Mouse (Mus musculus): ENCODE measurements around the gene Nme8. TPM values are rescaled to one million over a fixed set of nuclear protein-coding genes. Genes with fewer than 3 reads are reported as not detected.

Gene Nme8
- total and polyA plus RNA-seq, 2 experiments = not detected

- H3K36me3 ChIP-seq (ENCODE audit: control insufficient read depth, insufficient read depth, low read length) = no peaks in the 10 kb centered on the region
- no peak overlapping the region for H3K9ac ChIP-seq (ENCODE audit: low read depth, low read length)
- no peak overlapping the region for H3K4me3 ChIP-seq (ENCODE audit: insufficient read depth, low read depth, low read length)
- no peaks in the 10 kb centered on the region for H3K79me2 ChIP-seq (ENCODE audit: control insufficient read depth, insufficient read depth, low read length)
- no peak overlapping the region for H3K27ac ChIP-seq (replicated peaks; ENCODE audit: insufficient read depth, low read depth, low read length)
- no peaks in the 10 kb centered on the region for H3K4me1 ChIP-seq (ENCODE audit: control insufficient read depth, insufficient read depth, low read length)
- 79% methylated on average over 6 of the region's 6 CpGs for WGBS
- no peaks in the 10 kb centered on the region for H3K27me3 ChIP-seq (ENCODE audit: control insufficient read depth, insufficient read depth, low read length)
- no peak for TF ChIP-seq CTCF (IDR thresholded peaks at IDR 0.05; ENCODE audit: low read depth, low read length)
- TF ChIP-seq POLR2A (IDR thresholded peaks at IDR 0.05; ENCODE audit: extremely low read depth, insufficient read depth, low read length) = no peak
- no peak for DNase-seq (ENCODE audit: extremely low read depth, low read depth, low spot score)
Observed at GRCm38 (mm10) chr13:19690417-19690816, 7.2 kb downstream of the Nme8 start.

GRCm38 (mm10) chr13:19689971-19690370, 7.6 kb downstream of the Nme8 start:
- H3K79me2 ChIP-seq (ENCODE audit: control insufficient read depth, insufficient read depth, low read length) = no peaks in the 10 kb centered on the region
- no peak overlapping the region for H3K9ac ChIP-seq (ENCODE audit: low read depth, low read length)
- 52% methylated on average over 3 of the region's 3 CpGs for WGBS
- no peak overlapping the region for H3K27ac ChIP-seq (replicated peaks; ENCODE audit: insufficient read depth, low read depth, low read length)
- no peak for DNase-seq (ENCODE audit: extremely low read depth, low read depth, low spot score)
- no peaks in the 10 kb centered on the region for H3K27me3 ChIP-seq (ENCODE audit: control insufficient read depth, insufficient read depth, low read length)
- H3K4me3 ChIP-seq (ENCODE audit: insufficient read depth, low read depth, low read length) = no peak overlapping the region
- H3K4me1 ChIP-seq (ENCODE audit: control insufficient read depth, insufficient read depth, low read length) = no peaks in the 10 kb centered on the region
- TF ChIP-seq POLR2A (IDR thresholded peaks at IDR 0.05; ENCODE audit: extremely low read depth, insufficient read depth, low read length) (no peak), CTCF (IDR thresholded peaks at IDR 0.05; ENCODE audit: low read depth, low read length) (no peak)
- no peaks in the 10 kb centered on the region for H3K36me3 ChIP-seq (ENCODE audit: control insufficient read depth, insufficient read depth, low read length)

DNA sequence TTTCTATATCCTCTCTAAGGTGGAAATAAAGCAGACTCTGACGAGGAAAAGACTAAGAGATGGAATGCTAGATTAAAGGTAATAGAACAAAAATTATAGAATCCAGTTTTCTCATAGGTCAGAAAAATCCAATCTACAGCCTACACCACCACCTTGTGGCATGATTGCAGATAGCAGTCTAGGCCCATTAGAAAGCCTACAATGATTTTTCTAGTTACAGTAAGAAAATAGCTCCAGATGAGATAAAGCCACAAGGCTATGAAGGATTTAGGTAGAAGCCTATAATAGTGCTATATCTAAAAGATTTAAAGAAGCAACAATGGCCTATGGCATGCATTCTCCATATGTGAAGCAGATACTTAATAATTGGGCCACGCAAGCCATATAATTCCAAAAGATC, 13.6 kb downstream of the Nme8 start:
- TF ChIP-seq POLR2A (IDR thresholded peaks at IDR 0.05; ENCODE audit: extremely low read depth, insufficient read depth, low read length) (no peak), CTCF (IDR thresholded peaks at IDR 0.05; ENCODE audit: low read depth, low read length) (peak; percentile 43)
- no peak for DNase-seq (ENCODE audit: extremely low read depth, low read depth, low spot score)
- Histone ChIP-seq H3K4me3 (ENCODE audit: insufficient read depth, low read depth, low read length) (no peak overlapping the region), H3K27me3 (ENCODE audit: control insufficient read depth, insufficient read depth, low read length) (no peaks in the 10 kb centered on the region), H3K4me1 (ENCODE audit: control insufficient read depth, insufficient read depth, low read length) (no peaks in the 10 kb centered on the region), H3K79me2 (ENCODE audit: control insufficient read depth, insufficient read depth, low read length) (no peaks in the 10 kb centered on the region), H3K27ac (replicated peaks; ENCODE audit: insufficient read depth, low read depth, low read length) (no peak overlapping the region), H3K36me3 (ENCODE audit: control insufficient read depth, insufficient read depth, low read length) (no peaks in the 10 kb centered on the region), H3K9ac (ENCODE audit: low read depth, low read length) (no peak overlapping the region)
- 67% methylated on average over 2 of the region's 2 CpGs for WGBS

DNA sequence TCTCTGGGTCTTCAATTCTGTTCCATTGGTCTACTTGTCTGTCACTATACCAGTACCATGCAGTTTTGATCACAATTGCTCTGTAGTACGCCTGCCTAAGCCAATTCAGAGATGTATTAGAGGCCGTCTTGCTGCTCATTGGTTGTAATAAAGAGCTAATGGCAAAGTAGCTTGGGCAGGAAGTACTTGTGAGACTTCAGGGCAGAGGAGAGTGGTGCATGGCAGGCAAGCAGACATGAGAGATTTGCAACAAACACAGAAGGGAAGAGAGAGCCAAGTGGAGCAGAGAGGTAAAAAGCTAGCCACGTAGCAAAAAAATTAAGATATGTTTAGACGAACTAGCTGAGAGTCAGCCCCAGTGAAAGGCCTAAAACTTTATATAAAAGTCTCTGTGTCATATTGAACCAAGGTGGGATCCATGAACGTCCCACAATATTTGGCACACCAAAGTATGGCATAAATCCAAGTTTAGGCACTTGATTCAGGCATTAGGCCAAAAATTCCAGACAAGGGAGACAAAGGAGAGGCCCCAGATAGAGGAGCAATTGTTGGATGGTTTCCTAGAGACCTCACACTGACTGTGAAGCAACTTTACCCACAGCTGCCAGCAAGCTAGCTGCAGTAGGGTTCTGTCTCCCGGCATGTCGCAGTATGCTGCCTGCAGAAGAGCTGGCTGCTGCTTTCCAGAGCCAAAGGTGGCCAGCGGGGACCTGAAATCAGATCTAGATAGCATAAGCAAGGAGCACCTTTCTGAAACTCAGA, 14.5 kb downstream of the Nme8 start:
- TF ChIP-seq POLR2A (IDR thresholded peaks at IDR 0.05; ENCODE audit: extremely low read depth, insufficient read depth, low read length) (no peak), CTCF (IDR thresholded peaks at IDR 0.05; ENCODE audit: low read depth, low read length) (no peak)
- no peaks in the 10 kb centered on the region for H3K79me2 ChIP-seq (ENCODE audit: control insufficient read depth, insufficient read depth, low read length)
- H3K4me1 ChIP-seq (ENCODE audit: control insufficient read depth, insufficient read depth, low read length) = no peaks in the 10 kb centered on the region
- H3K4me3 ChIP-seq (ENCODE audit: insufficient read depth, low read depth, low read length) = no peak overlapping the region
- DNase-seq (ENCODE audit: extremely low read depth, low read depth, low spot score) = no peak
- H3K27me3 ChIP-seq (ENCODE audit: control insufficient read depth, insufficient read depth, low read length) = no peaks in the 10 kb centered on the region
- WGBS = 63% methylated on average over 8 of the region's 8 CpGs
- H3K36me3 ChIP-seq (ENCODE audit: control insufficient read depth, insufficient read depth, low read length) = no peaks in the 10 kb centered on the region
- no peak overlapping the region for H3K9ac ChIP-seq (ENCODE audit: low read depth, low read length)
- H3K27ac ChIP-seq (replicated peaks; ENCODE audit: insufficient read depth, low read depth, low read length) = no peak overlapping the region

- no peak overlapping the region for H3K9ac ChIP-seq (ENCODE audit: low read depth, low read length)
- no peak for TF ChIP-seq CTCF (IDR thresholded peaks at IDR 0.05; ENCODE audit: low read depth, low read length)
- TF ChIP-seq POLR2A (IDR thresholded peaks at IDR 0.05; ENCODE audit: extremely low read depth, insufficient read depth, low read length) = no peak
- no peaks in the 10 kb centered on the region for H3K27me3 ChIP-seq (ENCODE audit: control insufficient read depth, insufficient read depth, low read length)
- no peaks in the 10 kb centered on the region for H3K36me3 ChIP-seq (ENCODE audit: control insufficient read depth, insufficient read depth, low read length)
- DNase-seq (ENCODE audit: extremely low read depth, low read depth, low spot score) = no peak
- no peak overlapping the region for H3K27ac ChIP-seq (replicated peaks; ENCODE audit: insufficient read depth, low read depth, low read length)
- no peaks in the 10 kb centered on the region for H3K4me1 ChIP-seq (ENCODE audit: control insufficient read depth, insufficient read depth, low read length)
- no peak overlapping the region for H3K4me3 ChIP-seq (ENCODE audit: insufficient read depth, low read depth, low read length)
- no peaks in the 10 kb centered on the region for H3K79me2 ChIP-seq (ENCODE audit: control insufficient read depth, insufficient read depth, low read length)
Observed at GRCm38 (mm10) chr13:19674601-19675000, 23.0 kb downstream of the Nme8 start.

GRCm38 (mm10) chr13:19674025-19674424, 23.6 kb downstream of the Nme8 start:
- no peaks in the 10 kb centered on the region for H3K79me2 ChIP-seq (ENCODE audit: control insufficient read depth, insufficient read depth, low read length)
- no peaks in the 10 kb centered on the region for H3K27me3 ChIP-seq (ENCODE audit: control insufficient read depth, insufficient read depth, low read length)
- H3K27ac ChIP-seq (replicated peaks; ENCODE audit: insufficient read depth, low read depth, low read length) = no peak overlapping the region
- H3K36me3 ChIP-seq (ENCODE audit: control insufficient read depth, insufficient read depth, low read length) = no peaks in the 10 kb centered on the region
- WGBS = 85% methylated on average over 3 of the region's 3 CpGs
- no peak overlapping the region for H3K4me3 ChIP-seq (ENCODE audit: insufficient read depth, low read depth, low read length)
- DNase-seq (ENCODE audit: extremely low read depth, low read depth, low spot score) = no peak
- no peak overlapping the region for H3K9ac ChIP-seq (ENCODE audit: low read depth, low read length)
- TF ChIP-seq POLR2A (IDR thresholded peaks at IDR 0.05; ENCODE audit: extremely low read depth, insufficient read depth, low read length) (no peak), CTCF (IDR thresholded peaks at IDR 0.05; ENCODE audit: low read depth, low read length) (no peak)
- H3K4me1 ChIP-seq (ENCODE audit: control insufficient read depth, insufficient read depth, low read length) = no peaks in the 10 kb centered on the region

Measured in liver, adult 2 months (tissue).